ENCODE assay signal across 45 mouse cellular contexts in the genomic region with DNA sequence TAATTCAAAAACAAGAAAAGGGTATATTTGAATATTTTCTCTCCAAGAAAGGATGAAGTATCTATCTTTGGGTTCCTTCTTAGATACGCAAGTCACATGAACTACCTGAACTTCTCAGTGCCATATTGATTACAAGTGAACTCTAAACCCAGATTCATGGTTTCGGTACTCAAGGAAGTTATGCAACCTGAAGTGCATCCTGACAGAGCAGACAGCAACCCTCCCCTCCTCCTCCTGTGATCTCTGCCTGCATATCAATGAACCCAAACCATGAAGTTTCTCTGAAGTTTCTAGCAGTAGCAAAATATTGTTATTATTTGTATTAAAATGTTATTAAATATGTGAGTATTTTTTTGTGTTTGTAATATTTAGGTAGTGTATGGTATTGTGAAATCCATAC. TPM values are rescaled to one million over a fixed set of nuclear protein-coding genes. Genes with fewer than 3 reads are reported as not detected.
"Had no signal": no experiment of that assay in that cellular context is flagged by ENCODE, and none has a peak within 500 bp of the region (broad histone marks: within the 10 kb centered on the region; RNA-seq: fewer than 3 reads in every experiment).

No protein-coding gene starts in this region.

- ATAC-seq: liver, postnatal 0 days; lung, postnatal 0 days; midbrain, embryonic 13.5 days had no signal

- DNase-seq: left cerebral cortex, postnatal 4 days; liver; liver, embryonic 13.5 days; liver, postnatal 0 days; lung, adult 18-20 months; lung, embryonic 14.5 days; lung, postnatal 10 days; lung, postnatal 14 days; lung, postnatal 36 days; lung, postnatal 4 days had no signal

- H3K27ac ChIP-seq: left cerebral cortex, adult 2 months; limb, embryonic 10.5 days; limb, embryonic 12.5 days; limb, embryonic 13.5 days; limb, embryonic 15.5 days; liver, embryonic 13.5 days; liver, embryonic 14.5 days; liver, embryonic 15.5 days; lung, embryonic 15.5 days; macrophage; midbrain, embryonic 10.5 days; midbrain, embryonic 12.5 days; midbrain, embryonic 13.5 days; midbrain, embryonic 15.5 days had no signal

- H3K4me2 ChIP-seq: limb, embryonic 12.5 days; limb, embryonic 13.5 days; limb, embryonic 15.5 days; liver, embryonic 11.5 days; liver, embryonic 13.5 days; liver, embryonic 15.5 days; lung, embryonic 14.5 days; lung, embryonic 15.5 days; midbrain, embryonic 11.5 days; midbrain, embryonic 12.5 days; midbrain, embryonic 13.5 days; midbrain, embryonic 15.5 days had no signal

- H3K4me3 ChIP-seq: left cerebral cortex, adult 2 months; limb, embryonic 10.5 days; limb, embryonic 12.5 days; limb, embryonic 13.5 days; limb, embryonic 15.5 days; liver, embryonic 13.5 days; liver, embryonic 15.5 days; lung, embryonic 15.5 days; megakaryocyte, embryonic 14.5 days; midbrain, embryonic 10.5 days; midbrain, embryonic 12.5 days; midbrain, embryonic 13.5 days; midbrain, embryonic 15.5 days; myocyte had no signal

- H3K36me3 ChIP-seq: limb, embryonic 10.5 days; limb, embryonic 12.5 days; limb, embryonic 13.5 days; limb, embryonic 15.5 days; liver, embryonic 13.5 days; liver, embryonic 15.5 days; lung, embryonic 15.5 days; midbrain, embryonic 10.5 days; midbrain, embryonic 12.5 days; midbrain, embryonic 13.5 days; midbrain, embryonic 15.5 days had no signal

- H3K9ac ChIP-seq: limb, embryonic 12.5 days; limb, embryonic 13.5 days; limb, embryonic 15.5 days; liver, embryonic 13.5 days; liver, embryonic 14.5 days; liver, embryonic 15.5 days; liver, postnatal 0 days; lung, embryonic 14.5 days; lung, embryonic 15.5 days; midbrain, embryonic 12.5 days; midbrain, embryonic 13.5 days; midbrain, embryonic 15.5 days had no signal

- H3K27me3 ChIP-seq: limb, embryonic 12.5 days; limb, embryonic 13.5 days; limb, embryonic 15.5 days; liver, embryonic 13.5 days; liver, embryonic 15.5 days; lung, embryonic 15.5 days; megakaryocyte, embryonic 14.5 days; midbrain, embryonic 12.5 days; midbrain, embryonic 13.5 days; midbrain, embryonic 15.5 days had no signal

- H3K4me1 ChIP-seq: limb, embryonic 10.5 days; limb, embryonic 12.5 days; limb, embryonic 13.5 days; limb, embryonic 15.5 days; liver, embryonic 13.5 days; liver, embryonic 15.5 days; lung, embryonic 15.5 days; megakaryocyte, embryonic 14.5 days; midbrain, embryonic 10.5 days; midbrain, embryonic 12.5 days; midbrain, embryonic 13.5 days; midbrain, embryonic 15.5 days had no signal

- H3K9me3 ChIP-seq: limb, embryonic 10.5 days; limb, embryonic 12.5 days; limb, embryonic 13.5 days; limb, embryonic 15.5 days; liver, embryonic 13.5 days; liver, embryonic 15.5 days; lung, embryonic 15.5 days; megakaryocyte, embryonic 14.5 days; midbrain, embryonic 10.5 days; midbrain, embryonic 12.5 days; midbrain, embryonic 13.5 days; midbrain, embryonic 15.5 days had no signal

RNA-seq across cellular contexts. Expression of gene Olfr963, which starts 11.6 kb away (rescaled TPM):
- total RNA-seq: left cerebral cortex, adult 18-20 months; left cerebral cortex, adult 2 months; left cerebral cortex, adult 8-10 months; left cerebral cortex, postnatal 10 days; left cerebral cortex, postnatal 14 days; left cerebral cortex, postnatal 25 days; left cerebral cortex, postnatal 36 days; left cerebral cortex, postnatal 4 days; liver, adult 2 months; megakaryocyte-erythroid progenitor cell, adult 5-6 weeks; midbrain, postnatal 0 days; monocyte, adult 5-6 weeks had no signal
- polyA plus RNA-seq: limb, embryonic 10.5 days; limb, embryonic 11.5 days; limb, embryonic 12.5 days; limb, embryonic 13.5 days; limb, embryonic 14.5 days; limb, embryonic 15.5 days; liver, adult 2 months; liver, embryonic 11.5 days; liver, embryonic 13.5 days; liver, embryonic 14.5 days; liver, embryonic 15.5 days; liver, embryonic 16.5 days; liver, postnatal 0 days; lung, embryonic 14.5 days; lung, embryonic 15.5 days; lung, embryonic 16.5 days; lung, postnatal 0 days; macrophage; midbrain, embryonic 10.5 days; midbrain, embryonic 11.5 days; midbrain, embryonic 12.5 days; midbrain, embryonic 13.5 days; midbrain, embryonic 14.5 days; midbrain, embryonic 15.5 days; midbrain, embryonic 16.5 days; midbrain, postnatal 0 days; myocyte; neural tube, embryonic 11.5 days had no signal

RNA-seq across cellular contexts. Expression of gene Olfr149, which starts 28.4 kb away (rescaled TPM):
- total RNA-seq: left cerebral cortex, adult 18-20 months; left cerebral cortex, adult 2 months; left cerebral cortex, adult 8-10 months; left cerebral cortex, postnatal 10 days; left cerebral cortex, postnatal 14 days; left cerebral cortex, postnatal 25 days; left cerebral cortex, postnatal 36 days; left cerebral cortex, postnatal 4 days; liver, adult 2 months; megakaryocyte-erythroid progenitor cell, adult 5-6 weeks; midbrain, postnatal 0 days; monocyte, adult 5-6 weeks had no signal
- polyA plus RNA-seq: limb, embryonic 10.5 days; limb, embryonic 11.5 days; limb, embryonic 12.5 days; limb, embryonic 13.5 days; limb, embryonic 14.5 days; limb, embryonic 15.5 days; liver, adult 2 months; liver, embryonic 11.5 days; liver, embryonic 13.5 days; liver, embryonic 14.5 days; liver, embryonic 15.5 days; liver, embryonic 16.5 days; liver, postnatal 0 days; lung, embryonic 14.5 days; lung, embryonic 15.5 days; lung, embryonic 16.5 days; lung, postnatal 0 days; macrophage; midbrain, embryonic 10.5 days; midbrain, embryonic 11.5 days; midbrain, embryonic 13.5 days; midbrain, embryonic 15.5 days; midbrain, embryonic 16.5 days; midbrain, postnatal 0 days; neural tube, embryonic 11.5 days had no signal

RNA-seq across cellular contexts. Expression of gene Olfr965, which starts 32.6 kb away (rescaled TPM):
- total RNA-seq: left cerebral cortex, adult 18-20 months; left cerebral cortex, adult 2 months; left cerebral cortex, adult 8-10 months; left cerebral cortex, postnatal 10 days; left cerebral cortex, postnatal 14 days; left cerebral cortex, postnatal 25 days; left cerebral cortex, postnatal 36 days; left cerebral cortex, postnatal 4 days; liver, adult 2 months; megakaryocyte-erythroid progenitor cell, adult 5-6 weeks; midbrain, postnatal 0 days; monocyte, adult 5-6 weeks had no signal
- polyA plus RNA-seq: limb, embryonic 10.5 days; limb, embryonic 11.5 days; limb, embryonic 12.5 days; limb, embryonic 13.5 days; limb, embryonic 14.5 days; limb, embryonic 15.5 days; liver, adult 2 months; liver, embryonic 11.5 days; liver, embryonic 13.5 days; liver, embryonic 14.5 days; liver, embryonic 15.5 days; liver, embryonic 16.5 days; liver, postnatal 0 days; lung, embryonic 14.5 days; lung, embryonic 15.5 days; lung, embryonic 16.5 days; lung, postnatal 0 days; macrophage; midbrain, embryonic 10.5 days; midbrain, embryonic 11.5 days; midbrain, embryonic 12.5 days; midbrain, embryonic 13.5 days; midbrain, embryonic 14.5 days; midbrain, embryonic 15.5 days; midbrain, embryonic 16.5 days; midbrain, postnatal 0 days; myocyte; neural tube, embryonic 11.5 days had no signal

RNA-seq across cellular contexts. Expression of gene Olfr961, which starts 33.7 kb away (rescaled TPM):
- total RNA-seq: left cerebral cortex, adult 18-20 months; left cerebral cortex, adult 2 months; left cerebral cortex, adult 8-10 months; left cerebral cortex, postnatal 10 days; left cerebral cortex, postnatal 14 days; left cerebral cortex, postnatal 25 days; left cerebral cortex, postnatal 36 days; left cerebral cortex, postnatal 4 days; liver, adult 2 months; megakaryocyte-erythroid progenitor cell, adult 5-6 weeks; midbrain, postnatal 0 days; monocyte, adult 5-6 weeks had no signal
- polyA plus RNA-seq: limb, embryonic 10.5 days; limb, embryonic 11.5 days; limb, embryonic 12.5 days; limb, embryonic 13.5 days; limb, embryonic 14.5 days; limb, embryonic 15.5 days; liver, adult 2 months; liver, embryonic 11.5 days; liver, embryonic 13.5 days; liver, embryonic 14.5 days; liver, embryonic 15.5 days; liver, embryonic 16.5 days; liver, postnatal 0 days; lung, embryonic 14.5 days; lung, embryonic 15.5 days; lung, embryonic 16.5 days; lung, postnatal 0 days; macrophage; midbrain, embryonic 10.5 days; midbrain, embryonic 11.5 days; midbrain, embryonic 12.5 days; midbrain, embryonic 13.5 days; midbrain, embryonic 14.5 days; midbrain, embryonic 15.5 days; midbrain, embryonic 16.5 days; midbrain, postnatal 0 days; myocyte; neural tube, embryonic 11.5 days had no signal

RNA-seq across cellular contexts. Expression of gene Olfr150, which starts 52.2 kb away (rescaled TPM):
- total RNA-seq: left cerebral cortex, adult 18-20 months; left cerebral cortex, adult 2 months; left cerebral cortex, adult 8-10 months; left cerebral cortex, postnatal 10 days; left cerebral cortex, postnatal 14 days; left cerebral cortex, postnatal 25 days; left cerebral cortex, postnatal 36 days; left cerebral cortex, postnatal 4 days; liver, adult 2 months; megakaryocyte-erythroid progenitor cell, adult 5-6 weeks; midbrain, postnatal 0 days; monocyte, adult 5-6 weeks had no signal
- polyA plus RNA-seq: limb, embryonic 10.5 days; limb, embryonic 11.5 days; limb, embryonic 12.5 days; limb, embryonic 13.5 days; limb, embryonic 14.5 days; limb, embryonic 15.5 days; liver, adult 2 months; liver, embryonic 11.5 days; liver, embryonic 13.5 days; liver, embryonic 14.5 days; liver, embryonic 15.5 days; liver, embryonic 16.5 days; liver, postnatal 0 days; lung, embryonic 14.5 days; lung, embryonic 15.5 days; lung, embryonic 16.5 days; lung, postnatal 0 days; macrophage; midbrain, embryonic 10.5 days; midbrain, embryonic 11.5 days; midbrain, embryonic 12.5 days; midbrain, embryonic 13.5 days; midbrain, embryonic 14.5 days; midbrain, embryonic 15.5 days; midbrain, embryonic 16.5 days; midbrain, postnatal 0 days; myocyte; neural tube, embryonic 11.5 days had no signal
